Mouse (Mus musculus): ENCODE measurements around the gene Eps8. TPM values are rescaled to one million over a fixed set of nuclear protein-coding genes. Genes with fewer than 3 reads are reported as not detected.

Gene Eps8
- polyA plus RNA-seq, 1 experiment, result 5.6 TPM

DNA sequence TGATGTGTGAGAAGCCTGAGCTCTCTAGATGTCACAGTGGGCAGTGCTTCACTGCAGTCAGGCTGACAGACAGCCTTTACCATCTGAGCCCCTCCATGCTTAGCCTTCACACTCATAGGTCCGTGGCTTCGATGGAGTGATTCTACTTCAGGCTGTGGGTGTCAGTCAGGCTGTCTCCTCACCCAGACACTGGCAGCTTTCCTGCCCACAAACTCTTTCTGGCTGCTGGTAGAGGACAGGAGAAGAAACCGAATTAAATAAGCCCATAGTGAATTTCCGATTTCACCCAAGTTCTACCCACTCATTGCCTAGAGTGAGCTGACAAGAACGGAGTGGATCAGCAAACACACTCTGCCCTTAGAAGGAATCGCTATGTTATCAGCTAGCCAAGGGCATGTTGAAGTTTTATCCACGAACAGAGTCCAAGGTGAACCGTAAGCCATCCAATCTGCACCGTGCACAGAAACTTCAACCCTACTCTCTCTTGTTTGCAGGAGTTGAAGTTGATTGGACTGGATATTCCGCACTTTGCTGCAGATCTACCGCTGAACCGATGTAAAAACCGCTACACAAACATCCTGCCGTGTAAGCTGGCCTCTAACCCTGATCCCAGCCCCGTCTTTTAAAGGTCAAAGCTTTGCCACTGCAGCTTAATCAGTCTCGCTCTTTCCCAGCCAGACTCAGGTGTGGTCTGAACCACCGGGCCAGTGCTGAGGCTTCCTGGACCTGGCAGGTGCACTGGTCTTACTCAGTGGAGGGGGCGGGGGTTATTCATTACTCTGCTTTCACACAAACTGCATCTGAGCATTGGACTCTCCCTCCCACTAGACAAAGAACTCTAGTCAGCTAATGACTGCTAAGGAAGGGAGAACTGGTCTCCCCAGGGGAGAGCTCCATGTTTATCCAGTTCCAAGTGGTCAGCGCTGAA is 213.9 kb downstream of the Eps8 start:
- Histone ChIP-seq H3K4me3 (ENCODE audit: extremely low read depth, insufficient read depth, insufficient read length) (no peak overlapping the region), H3K36me3 (ENCODE audit: control insufficient read depth, insufficient read depth, low read length) (no peaks in the 10 kb centered on the region), H3K27me3 (ENCODE audit: control insufficient read depth, insufficient read depth, low read length) (no peaks in the 10 kb centered on the region), H3K4me1 (ENCODE audit: control insufficient read depth, insufficient read depth, insufficient read length) (no peaks in the 10 kb centered on the region), H3K27ac (ENCODE audit: insufficient read depth, low read length) (no peak overlapping the region)
- DNase-seq (ENCODE audit: low read depth in 1 of 2, low spot score in 2 of 2), result no peak
- WGBS, result 85% methylated on average over 19 of the region's 19 CpGs
- no peak for TF ChIP-seq POLR2A (IDR thresholded peaks at IDR 0.05; ENCODE audit: low read depth, low read length)
- TF ChIP-seq CTCF (IDR thresholded peaks at IDR 0.05; ENCODE audit: extremely low read depth, insufficient read depth, insufficient read length, insufficient replicate concordance), result no peak

- no peaks in the 10 kb centered on the region for H3K36me3 ChIP-seq (ENCODE audit: control insufficient read depth, insufficient read depth, low read length)
- no peaks in the 10 kb centered on the region for H3K4me1 ChIP-seq (ENCODE audit: control insufficient read depth, insufficient read depth, insufficient read length)
- TF ChIP-seq POLR2A (IDR thresholded peaks at IDR 0.05; ENCODE audit: low read depth, low read length) (no peak), CTCF (IDR thresholded peaks at IDR 0.05; ENCODE audit: extremely low read depth, insufficient read depth, insufficient read length, insufficient replicate concordance) (no peak)
- WGBS, result 92% methylated on average over 16 of the region's 16 CpGs
- H3K27me3 ChIP-seq (ENCODE audit: control insufficient read depth, insufficient read depth, low read length), result no peaks in the 10 kb centered on the region
- no peak for DNase-seq (ENCODE audit: low read depth in 1 of 2, low spot score in 2 of 2)
- no peak overlapping the region for H3K27ac ChIP-seq (ENCODE audit: insufficient read depth, low read length)
- H3K4me3 ChIP-seq (ENCODE audit: extremely low read depth, insufficient read depth, insufficient read length), result no peak overlapping the region
Measured at GRCm38 (mm10) chr6:137437902-137438580, 216.6 kb downstream of the Eps8 start.

DNA sequence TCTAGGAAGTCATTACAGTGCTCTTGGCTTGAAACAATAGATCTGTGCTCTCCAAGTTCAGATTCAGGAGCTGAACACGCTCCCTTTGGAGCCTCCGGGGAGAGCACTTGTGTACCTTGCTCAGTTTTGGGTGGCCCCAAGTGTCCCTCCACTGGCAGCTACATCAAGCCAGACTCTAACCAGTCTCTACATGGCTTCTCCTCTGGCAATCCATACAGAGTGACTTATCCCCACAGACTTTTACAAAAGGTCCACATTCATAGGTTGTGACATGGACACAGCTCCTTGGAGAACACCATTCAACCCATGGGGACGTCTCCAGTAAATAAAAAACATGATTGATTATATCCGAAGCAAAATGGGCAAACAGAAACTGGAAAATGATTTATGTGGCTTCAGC is 217.2 kb downstream of the Eps8 start:
- Histone ChIP-seq H3K27me3 (ENCODE audit: control insufficient read depth, insufficient read depth, low read length) (no peaks in the 10 kb centered on the region), H3K36me3 (ENCODE audit: control insufficient read depth, insufficient read depth, low read length) (no peaks in the 10 kb centered on the region), H3K27ac (ENCODE audit: insufficient read depth, low read length) (no peak overlapping the region), H3K4me3 (ENCODE audit: extremely low read depth, insufficient read depth, insufficient read length) (no peak overlapping the region), H3K4me1 (ENCODE audit: control insufficient read depth, insufficient read depth, insufficient read length) (no peaks in the 10 kb centered on the region)
- DNase-seq (ENCODE audit: low read depth in 1 of 2, low spot score in 2 of 2), result no peak
- no peak for TF ChIP-seq POLR2A (IDR thresholded peaks at IDR 0.05; ENCODE audit: low read depth, low read length)
- no peak for TF ChIP-seq CTCF (IDR thresholded peaks at IDR 0.05; ENCODE audit: extremely low read depth, insufficient read depth, insufficient read length, insufficient replicate concordance)
- 94% methylated on average over 4 of the region's 4 CpGs for WGBS

DNA sequence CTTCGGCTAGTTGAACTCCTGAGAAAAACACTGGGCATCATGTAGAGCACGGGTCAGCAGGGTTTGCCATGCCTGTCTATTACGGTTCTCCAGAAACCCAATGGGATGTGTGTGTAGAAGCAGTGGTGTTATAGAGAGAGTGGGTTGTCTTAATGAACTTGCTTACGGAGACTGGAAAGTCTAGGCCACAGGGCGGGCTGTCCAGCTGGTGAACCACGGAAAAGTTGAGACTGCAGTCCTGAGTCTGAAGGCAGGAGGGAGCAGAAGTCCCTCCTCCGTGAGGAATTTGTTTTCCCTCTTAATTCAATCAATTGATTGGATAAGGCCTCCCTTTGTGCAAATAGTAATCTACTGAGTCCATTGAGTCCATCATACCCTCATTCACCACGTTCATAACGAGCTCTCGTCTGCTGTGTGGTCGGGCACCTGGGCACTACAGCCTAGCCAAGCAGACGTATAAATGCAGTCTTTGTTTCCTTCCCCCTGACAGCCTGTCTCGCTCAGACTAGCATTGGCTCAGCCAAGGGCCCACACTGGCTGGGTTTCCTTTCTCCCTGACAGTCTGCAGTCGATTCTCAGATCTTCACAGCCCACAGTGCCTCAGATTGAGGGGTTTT is 221.0 kb downstream of the Eps8 start:
- DNase-seq (ENCODE audit: low read depth in 1 of 2, low spot score in 2 of 2), result no peak
- H3K4me3 ChIP-seq (ENCODE audit: extremely low read depth, insufficient read depth, insufficient read length), result no peak overlapping the region
- no peaks in the 10 kb centered on the region for H3K27me3 ChIP-seq (ENCODE audit: control insufficient read depth, insufficient read depth, low read length)
- no peaks in the 10 kb centered on the region for H3K36me3 ChIP-seq (ENCODE audit: control insufficient read depth, insufficient read depth, low read length)
- no peak overlapping the region for H3K27ac ChIP-seq (ENCODE audit: insufficient read depth, low read length)
- WGBS, result 56% methylated on average over 14 of the region's 14 CpGs
- no peak for TF ChIP-seq CTCF (IDR thresholded peaks at IDR 0.05; ENCODE audit: extremely low read depth, insufficient read depth, insufficient read length, insufficient replicate concordance)
- no peak for TF ChIP-seq POLR2A (IDR thresholded peaks at IDR 0.05; ENCODE audit: low read depth, low read length)
- no peaks in the 10 kb centered on the region for H3K4me1 ChIP-seq (ENCODE audit: control insufficient read depth, insufficient read depth, insufficient read length)

Other genes starting within 250 kb of the Eps8 start
- gene Strap, start 80.2 kb upstream of the Eps8 start, polyA plus RNA-seq (2012; rRNA removed), result 18.8 and 34.0 TPM in 2 replicates
- 7.2 and 7.8 TPM in 2 replicates for gene Dera, start 99.7 kb upstream of the Eps8 start, polyA plus RNA-seq (2012; rRNA removed)